Mouse (Mus musculus): ENCODE data around the gene Kat6b. TPM values are rescaled to one million over a fixed set of nuclear protein-coding genes. Genes with fewer than 3 reads are reported as not detected.

The Kat6b gene
- total and polyA plus RNA-seq, 3 experiments, result 2.3 to 10.9 (median 8.0) TPM

DNA sequence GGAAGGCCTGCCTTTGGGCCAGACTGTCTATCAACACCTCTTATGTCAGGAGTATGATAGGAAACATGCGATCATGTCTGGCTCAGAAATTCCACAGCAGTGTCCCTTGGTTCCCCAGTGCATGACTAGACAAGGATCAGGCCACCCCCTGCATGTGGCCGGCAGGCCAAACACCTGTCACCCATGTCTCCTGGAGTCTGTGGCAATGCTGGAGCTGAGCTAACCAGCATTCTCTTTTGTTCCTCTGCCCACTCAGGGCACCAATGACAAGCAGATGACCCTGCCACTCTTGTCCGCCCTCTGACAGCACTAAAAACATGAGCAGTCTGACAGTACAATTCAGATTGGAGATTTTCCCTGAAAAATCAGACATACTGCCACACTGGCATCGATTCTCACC lies 202.6 kb downstream of the Kat6b start:
- in situ Hi-C loops (cut with MboI; ENCODE audit: low pct_ligation_motif_present, low pct_unique_long_range_greater_than_20kb, low sequenced_read_pairs) (no loop called here), dilution Hi-C loops (cut with MboI; ENCODE audit: extremely low pct_ligation_motif_present, extremely low pct_unique_long_range_greater_than_20kb, low sequenced_read_pairs) (no loop called here)
- Histone ChIP-seq H3K79me2 (replicated peaks; ENCODE audit: control insufficient read depth, extremely low read depth, insufficient read depth, poor library complexity, severe bottlenecking) (no peaks in the 10 kb centered on the region), H3K27ac (ENCODE audit: insufficient read depth, low read depth) (no peak overlapping the region), H3K36me3 (replicated peaks in 1 of 2; ENCODE audit: control insufficient read depth in 1 of 2, insufficient read depth in 1 of 2, low read length in 1 of 2) (no peaks in the 10 kb centered on the region), H3K4me1 (ENCODE audit: control insufficient read depth in 1 of 2, insufficient read depth in 2 of 2) (peaks cover 0 to 20% of the 10 kb centered on the region in 2 experiments; a peak in 2 of 4 replicates), H3K4me3 (replicated peaks in 1 of 3; ENCODE audit: low read depth in 2 of 3, low read length in 2 of 3, poor library complexity in 1 of 3) (no peak overlapping the region), H3K9me3 (replicated peaks; ENCODE audit: low read length) (no peaks in the 10 kb centered on the region), H3K4me2 (ENCODE audit: insufficient read depth, low read depth, poor library complexity, severe bottlenecking) (no peak overlapping the region), H3K27me3 (replicated peaks) (no peaks in the 10 kb centered on the region), H3K9ac (ENCODE audit: insufficient read depth, low read depth) (no peak overlapping the region)
- TF ChIP-seq ZNF384 (IDR thresholded peaks at IDR 0.05; ENCODE audit: low read depth, low read length), result no peak
- DNase-seq (ENCODE audit: extremely low read depth), result no peak

DNA sequence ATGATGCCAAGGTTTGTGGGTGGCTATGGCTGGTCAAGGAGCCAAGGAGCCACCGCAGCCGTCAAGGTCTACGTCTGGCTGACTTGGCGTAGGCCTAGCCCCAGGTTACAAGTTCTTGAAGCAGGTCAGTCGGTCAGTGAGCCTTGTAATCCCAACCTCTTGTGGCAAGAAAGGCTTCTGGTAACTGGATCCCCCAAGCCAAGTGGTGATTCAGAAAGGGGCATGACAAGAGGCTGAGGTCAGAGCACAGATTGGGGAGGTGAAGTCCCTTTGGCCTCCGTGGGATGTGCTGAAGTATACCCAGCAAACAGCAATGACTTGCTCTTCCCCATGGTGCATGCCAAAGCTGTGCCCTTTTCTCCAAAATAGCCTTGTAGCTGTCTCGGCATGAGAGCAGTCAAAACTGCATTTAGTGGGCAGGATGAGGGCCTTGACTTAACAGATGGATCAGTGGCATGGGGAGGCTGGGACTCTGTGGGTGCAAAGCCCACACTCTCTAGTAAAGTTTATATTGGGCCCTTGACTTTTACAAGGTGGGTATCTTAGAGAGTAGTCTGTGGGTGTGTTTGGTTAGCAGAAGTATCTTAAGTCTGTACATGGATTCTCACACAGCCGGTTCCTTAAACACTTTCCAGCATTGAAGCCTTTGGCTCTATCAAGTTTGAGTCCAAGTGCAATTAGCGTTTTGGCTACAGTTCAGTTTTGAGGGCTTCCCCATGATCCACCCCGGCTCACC lies 204.3 kb downstream of the Kat6b start:
- Histone ChIP-seq H3K9ac (ENCODE audit: insufficient read depth, low read depth) (no peak overlapping the region), H3K4me1 (ENCODE audit: control insufficient read depth in 1 of 2, insufficient read depth in 2 of 2) (peaks cover 0 to 10% of the 10 kb centered on the region in 2 experiments; a peak in 2 of 4 replicates), H3K4me3 (replicated peaks in 1 of 3; ENCODE audit: low read depth in 2 of 3, low read length in 2 of 3, poor library complexity in 1 of 3) (no peak overlapping the region), H3K9me3 (replicated peaks; ENCODE audit: low read length) (no peaks in the 10 kb centered on the region), H3K27ac (ENCODE audit: insufficient read depth, low read depth) (no peak overlapping the region), H3K4me2 (ENCODE audit: insufficient read depth, low read depth, poor library complexity, severe bottlenecking) (no peak overlapping the region), H3K79me2 (replicated peaks; ENCODE audit: control insufficient read depth, extremely low read depth, insufficient read depth, poor library complexity, severe bottlenecking) (no peaks in the 10 kb centered on the region), H3K36me3 (replicated peaks in 1 of 2; ENCODE audit: control insufficient read depth in 1 of 2, insufficient read depth in 1 of 2, low read length in 1 of 2) (no peaks in the 10 kb centered on the region), H3K27me3 (replicated peaks) (no peaks in the 10 kb centered on the region)
- no peak for DNase-seq (ENCODE audit: extremely low read depth)
- in situ Hi-C loops (cut with MboI; ENCODE audit: low pct_ligation_motif_present, low pct_unique_long_range_greater_than_20kb, low sequenced_read_pairs), result no loop called here
- TF ChIP-seq BHLHE40 (IDR thresholded peaks at IDR 0.05; ENCODE audit: low read depth, low read length) (no peak), KAT2A (IDR thresholded peaks at IDR 0.05; ENCODE audit: insufficient replicate concordance, low read length) (no peak), ZMIZ1 (IDR thresholded peaks at IDR 0.05; ENCODE audit: low read depth, low read length) (no peak), ZNF384 (IDR thresholded peaks at IDR 0.05; ENCODE audit: low read depth, low read length) (no peak), E2F4 (IDR thresholded peaks at IDR 0.05; ENCODE audit: insufficient replicate concordance, low read depth, low read length) (no peak), POLR2A (IDR thresholded peaks at IDR 0.05; ENCODE audit: low read depth, low read length) (no peak), MEF2A (IDR thresholded peaks at IDR 0.05; ENCODE audit: borderline replicate concordance, low read depth, low read length) (no peak), MYC (IDR thresholded peaks at IDR 0.05; ENCODE audit: low read depth, low read length) (no peak), POLR2AphosphoS2 (IDR thresholded peaks at IDR 0.05; ENCODE audit: low read depth, low read length) (no peak), EP300 (IDR thresholded peaks at IDR 0.05; ENCODE audit: low read length) (no peak), TCF12 (IDR thresholded peaks at IDR 0.05; ENCODE audit: low read depth, low read length) (no peak), MXI1 (IDR thresholded peaks at IDR 0.05; ENCODE audit: low read depth, low read length) (no peak), GABPA (IDR thresholded peaks at IDR 0.05; ENCODE audit: insufficient replicate concordance, low read depth, low read length) (no peak), ZC3H11A (IDR thresholded peaks at IDR 0.05; ENCODE audit: low read depth, low read length) (no peak)
- dilution Hi-C loops (cut with MboI; ENCODE audit: extremely low pct_ligation_motif_present, extremely low pct_unique_long_range_greater_than_20kb, low sequenced_read_pairs), result no loop called here

Measured in CH12.LX (cell line).